Mouse (Mus musculus) small intestine, adult 2 months (tissue): ENCODE measurements around the gene Map4k4.

Experiments
- CTCF ChIP-seq: fragments of 200-500 bp; IDR thresholded peaks from 2 replicates; pipeline ENCODE4 v1.5.1; 2012; ENCODE audit warnings: low read depth, mild to moderate bottlenecking, control low read depth, inconsistent platforms, low read length, moderate library complexity, mixed read lengths; ENCODE audit not compliant: insufficient replicate concordance, insufficient read length; ENCODE audit errors: extremely low read depth
- POLR2A ChIP-seq: fragments of 200-500 bp; IDR thresholded peaks from 2 replicates; pipeline ENCODE4 v1.6.1; 2012; ENCODE audit warnings: low read depth, mild to moderate bottlenecking, control low read depth, inconsistent platforms, low read length, moderate library complexity

GRCm38 (mm10) chr1:39859213-39859612 lies 41.5 kb upstream of the Map4k4 start:
- TF ChIP-seq CTCF = no peak
- no peak for TF ChIP-seq POLR2A
